Mouse (Mus musculus): Measurements from ENCODE around the gene Auts2. TPM values are rescaled to one million over a fixed set of nuclear protein-coding genes. Genes with fewer than 3 reads are reported as not detected.
A peak's percentile ranks its signal among the peaks of the same experiment; 100 is the strongest.

Auts2 gene
- polyA plus RNA-seq, 1 experiment from 2014 or later, result 73.6 TPM

- peaks cover 8% of the 10 kb centered on the region; the same call in 1 of the 2 replicates for H3K9me3 ChIP-seq
- H3K27me3 ChIP-seq, result no peaks in the 10 kb centered on the region
- WGBS, result 32% methylated on average over 14 of the region's 14 CpGs
- peaks cover 20% of the 10 kb centered on the region for H3K4me1 ChIP-seq
- H3K9ac ChIP-seq, result no peak overlapping the region
- no peak overlapping the region for H3K27ac ChIP-seq
- peaks cover 10% of the 10 kb centered on the region for H3K36me3 ChIP-seq
- no peak overlapping the region for H3K4me3 ChIP-seq
- H3K4me2 ChIP-seq (replicated peaks), result no peak overlapping the region
- ATAC-seq (ENCODE audit: insufficient number of reproducible peaks, insufficient read depth, low FRiP score, low TSS enrichment), result no peak
These were observed 1027.3 kb downstream of the Auts2 start for GRCm38 (mm10) chr5:131515707-131516407.

GRCm38 (mm10) chr5:131513753-131514152, 1029.4 kb downstream of the Auts2 start:
- no peak overlapping the region for H3K9ac ChIP-seq
- ATAC-seq (ENCODE audit: insufficient number of reproducible peaks, insufficient read depth, low FRiP score, low TSS enrichment), result no peak
- H3K4me3 ChIP-seq, result no peak overlapping the region
- 64% methylated on average over 3 of the region's 3 CpGs for WGBS
- H3K36me3 ChIP-seq, result peaks cover 10% of the 10 kb centered on the region
- H3K4me1 ChIP-seq, result peaks cover 20% of the 10 kb centered on the region
- no peaks in the 10 kb centered on the region for H3K27me3 ChIP-seq
- H3K4me2 ChIP-seq (replicated peaks), result no peak overlapping the region
- no peak overlapping the region for H3K27ac ChIP-seq
- peaks cover 8% of the 10 kb centered on the region; the same call in 1 of the 2 replicates for H3K9me3 ChIP-seq

- WGBS, result 90% methylated on average over 10 of the region's 10 CpGs
- Histone ChIP-seq H3K36me3 (peaks cover 10% of the 10 kb centered on the region), H3K9me3 (peaks cover 8% of the 10 kb centered on the region; the same call in 1 of the 2 replicates), H3K4me3 (no peak overlapping the region), H3K4me2 (replicated peaks) (no peak overlapping the region), H3K4me1 (peaks cover 20% of the 10 kb centered on the region), H3K27ac (no peak overlapping the region), H3K27me3 (no peaks in the 10 kb centered on the region), H3K9ac (no peak overlapping the region)
- ATAC-seq (ENCODE audit: insufficient number of reproducible peaks, insufficient read depth, low FRiP score, low TSS enrichment), result no peak
These were observed 1030.5 kb downstream of the Auts2 start for GRCm38 (mm10) chr5:131512617-131513016.

GRCm38 (mm10) chr5:131510659-131511058, 1032.5 kb downstream of the Auts2 start:
- Histone ChIP-seq H3K9me3 (peaks cover 8% of the 10 kb centered on the region; the same call in 1 of the 2 replicates), H3K36me3 (peaks cover 10% of the 10 kb centered on the region), H3K9ac (no peak overlapping the region), H3K4me1 (peaks cover 2% of the 10 kb centered on the region), H3K27ac (no peak overlapping the region), H3K4me2 (replicated peaks) (no peak overlapping the region), H3K27me3 (no peaks in the 10 kb centered on the region), H3K4me3 (no peak overlapping the region)
- WGBS, result 80% methylated on average over 5 of the region's 5 CpGs
- ATAC-seq (ENCODE audit: insufficient number of reproducible peaks, insufficient read depth, low FRiP score, low TSS enrichment), result no peak

GRCm38 (mm10) chr5:131509315-131509714, 1033.8 kb downstream of the Auts2 start:
- H3K27ac ChIP-seq, result no peak overlapping the region
- H3K4me3 ChIP-seq, result no peak overlapping the region
- H3K36me3 ChIP-seq, result peaks cover 10% of the 10 kb centered on the region
- peaks cover 8% of the 10 kb centered on the region; the same call in 1 of the 2 replicates for H3K9me3 ChIP-seq
- no peaks in the 10 kb centered on the region for H3K27me3 ChIP-seq
- no peak overlapping the region for H3K9ac ChIP-seq
- no peaks in the 10 kb centered on the region for H3K4me1 ChIP-seq
- no peak overlapping the region for H3K4me2 ChIP-seq (replicated peaks)
- ATAC-seq (ENCODE audit: insufficient number of reproducible peaks, insufficient read depth, low FRiP score, low TSS enrichment), result no peak
- 93% methylated on average over 4 of the region's 4 CpGs for WGBS

- no peaks in the 10 kb centered on the region for H3K9me3 ChIP-seq
- no peak overlapping the region for H3K27ac ChIP-seq
- 83% methylated on average over 4 of the region's 4 CpGs for WGBS
- peaks cover 10% of the 10 kb centered on the region; the same call in 1 of the 2 replicates for H3K4me1 ChIP-seq
- H3K9ac ChIP-seq, result no peak overlapping the region
- no peak for ATAC-seq (ENCODE audit: insufficient number of reproducible peaks, insufficient read depth, low FRiP score, low TSS enrichment)
- 0 out of 2 replicates have a peak, but pooled peaks cover 7% of the 10 kb centered on the region for H3K36me3 ChIP-seq
- no peaks in the 10 kb centered on the region for H3K27me3 ChIP-seq
- no peak overlapping the region for H3K4me3 ChIP-seq
- H3K4me2 ChIP-seq (replicated peaks), result no peak overlapping the region
These were observed 1044.3 kb downstream of the Auts2 start for GRCm38 (mm10) chr5:131498865-131499264.

- Histone ChIP-seq H3K27ac (peak overlapping the region; percentile 30; the same call in 1 of the 2 replicates), H3K9ac (no peak overlapping the region), H3K27me3 (no peaks in the 10 kb centered on the region), H3K4me1 (peaks cover 29% of the 10 kb centered on the region), H3K9me3 (no peaks in the 10 kb centered on the region), H3K4me2 (replicated peaks) (no peak overlapping the region), H3K4me3 (no peak overlapping the region), H3K36me3 (0 out of 2 replicates have a peak, but pooled peaks cover 7% of the 10 kb centered on the region)
- 0 out of 2 replicates have a peak, but pooled peaks have one; percentile 18 for ATAC-seq (ENCODE audit: insufficient number of reproducible peaks, insufficient read depth, low FRiP score, low TSS enrichment)
- WGBS, result 88% methylated on average over 10 of the region's 10 CpGs
These were observed 1046.5 kb downstream of the Auts2 start for GRCm38 (mm10) chr5:131496517-131497216.

GRCm38 (mm10) chr5:131494564-131494963, 1048.6 kb downstream of the Auts2 start:
- Histone ChIP-seq H3K4me1 (peaks cover 31% of the 10 kb centered on the region), H3K27me3 (no peaks in the 10 kb centered on the region), H3K9me3 (no peaks in the 10 kb centered on the region), H3K36me3 (0 out of 2 replicates have a peak, but pooled peaks cover 6% of the 10 kb centered on the region), H3K27ac (no peak overlapping the region), H3K4me2 (replicated peaks) (no peak overlapping the region), H3K9ac (no peak overlapping the region), H3K4me3 (no peak overlapping the region)
- ATAC-seq (ENCODE audit: insufficient number of reproducible peaks, insufficient read depth, low FRiP score, low TSS enrichment), result no peak
- 70% methylated on average over 5 of the region's 5 CpGs for WGBS

- 0 out of 2 replicates have a peak, but pooled peaks cover 4% of the 10 kb centered on the region for H3K36me3 ChIP-seq
- no peak overlapping the region for H3K27ac ChIP-seq
- no peak overlapping the region for H3K4me2 ChIP-seq (replicated peaks)
- 87% methylated on average over 8 of the region's 8 CpGs for WGBS
- no peak overlapping the region for H3K4me3 ChIP-seq
- H3K9ac ChIP-seq, result no peak overlapping the region
- H3K4me1 ChIP-seq, result peaks cover 31% of the 10 kb centered on the region
- H3K27me3 ChIP-seq, result no peaks in the 10 kb centered on the region
- H3K9me3 ChIP-seq, result no peaks in the 10 kb centered on the region
- ATAC-seq (ENCODE audit: insufficient number of reproducible peaks, insufficient read depth, low FRiP score, low TSS enrichment), result no peak
These were observed 1050.6 kb downstream of the Auts2 start for GRCm38 (mm10) chr5:131492535-131492934.

- H3K9ac ChIP-seq, result no peak overlapping the region
- WGBS, result 52% methylated on average over 8 of the region's 8 CpGs
- no peak for ATAC-seq (ENCODE audit: insufficient number of reproducible peaks, insufficient read depth, low FRiP score, low TSS enrichment)
- no peak overlapping the region for H3K4me2 ChIP-seq (replicated peaks)
- 0 out of 2 replicates have a peak, but pooled peaks cover 4% of the 10 kb centered on the region for H3K36me3 ChIP-seq
- H3K4me3 ChIP-seq, result no peak overlapping the region
- peaks cover 28% of the 10 kb centered on the region for H3K4me1 ChIP-seq
- no peaks in the 10 kb centered on the region for H3K9me3 ChIP-seq
- H3K27me3 ChIP-seq, result no peaks in the 10 kb centered on the region
- 0 out of 2 replicates have a peak overlapping the region, but pooled peaks have one; percentile 8 for H3K27ac ChIP-seq
These were observed 1051.3 kb downstream of the Auts2 start for GRCm38 (mm10) chr5:131491843-131492242.

- peaks cover 23% of the 10 kb centered on the region for H3K4me1 ChIP-seq
- no peaks in the 10 kb centered on the region for H3K27me3 ChIP-seq
- H3K9me3 ChIP-seq, result no peaks in the 10 kb centered on the region
- no peak overlapping the region for H3K4me2 ChIP-seq (replicated peaks)
- no peak overlapping the region for H3K27ac ChIP-seq
- WGBS, result 79% methylated on average over 2 of the region's 2 CpGs
- peaks cover 5% of the 10 kb centered on the region; the same call in 1 of the 2 replicates for H3K36me3 ChIP-seq
- no peak overlapping the region for H3K4me3 ChIP-seq
- ATAC-seq (ENCODE audit: insufficient number of reproducible peaks, insufficient read depth, low FRiP score, low TSS enrichment), result no peak
- no peak overlapping the region for H3K9ac ChIP-seq
These were observed 1052.3 kb downstream of the Auts2 start for GRCm38 (mm10) chr5:131490811-131491210.
